Mouse (Mus musculus): ENCODE results near the gene Macf1.

Gene Macf1

DNA sequence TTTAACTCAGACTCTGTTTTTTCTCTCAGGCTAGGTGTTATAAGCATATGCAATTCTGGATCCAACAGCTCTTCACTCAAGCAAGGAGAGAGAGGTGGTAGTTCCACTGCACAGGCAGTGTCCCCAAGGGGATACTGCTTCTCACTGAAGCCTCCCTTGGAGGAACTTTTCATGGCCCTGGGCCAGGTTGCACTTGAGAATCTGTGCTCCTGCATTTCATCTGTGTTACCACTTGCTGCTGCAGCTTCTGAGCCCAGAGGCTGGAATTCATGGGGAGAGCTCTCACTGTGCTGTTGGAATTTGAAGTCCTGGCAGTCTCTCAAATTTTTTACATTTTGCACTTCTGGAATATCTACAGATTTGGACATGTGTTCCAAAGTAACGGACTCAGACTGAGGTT lies 274.4 kb downstream of the Macf1 start:
- DNase-seq (ENCODE audit: low read depth, low spot score) = no peak

GRCm38 (mm10) chr4:123409034-123409692 lies 275.0 kb downstream of the Macf1 start:
- no peak for DNase-seq (ENCODE audit: low read depth, low spot score)

- DNase-seq (ENCODE audit: low read depth, low spot score) = no peak
These were observed 276.4 kb downstream of the Macf1 start for GRCm38 (mm10) chr4:123407792-123408191.

- no peak for DNase-seq (ENCODE audit: low read depth, low spot score)
These were observed 280.1 kb downstream of the Macf1 start for GRCm38 (mm10) chr4:123404056-123404455.

DNA sequence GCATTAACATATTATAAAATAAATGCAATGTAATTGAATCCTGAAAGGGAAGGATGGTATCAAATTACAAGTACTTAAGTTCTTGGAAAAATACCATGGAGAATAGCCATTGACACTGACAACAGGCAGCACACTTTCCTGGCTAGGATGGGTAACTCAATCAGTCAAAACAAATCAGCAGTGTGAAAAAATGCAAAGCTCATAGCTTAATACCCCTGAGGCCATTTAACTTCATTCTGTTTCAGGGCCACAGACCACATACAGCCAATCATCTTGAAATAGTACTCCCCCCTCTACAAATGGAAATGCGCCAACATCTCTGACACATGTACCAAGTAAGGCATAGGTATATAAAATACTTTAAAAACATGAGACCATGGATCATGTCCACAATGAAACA lies 281.9 kb downstream of the Macf1 start:
- DNase-seq (ENCODE audit: low read depth, low spot score) = no peak

DNA sequence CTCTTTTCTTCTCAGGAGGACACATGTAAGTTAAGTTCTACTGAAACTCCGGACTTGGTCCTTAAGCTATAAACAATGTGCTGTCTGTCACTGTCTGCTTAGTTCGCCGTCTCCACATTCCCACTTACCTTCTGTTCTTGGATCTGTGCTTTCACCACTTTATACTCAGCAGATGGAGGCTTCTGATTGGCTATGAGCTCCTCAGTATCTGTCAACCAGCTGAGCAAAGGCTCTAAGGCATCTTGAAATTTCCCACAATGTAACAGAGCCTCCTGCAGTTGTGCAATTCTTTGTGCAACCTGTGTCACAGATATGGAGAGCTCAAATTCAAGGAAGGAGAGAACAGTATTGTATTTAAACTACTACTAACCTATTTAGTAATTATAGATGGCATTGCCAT lies 282.9 kb downstream of the Macf1 start:
- no peak for DNase-seq (ENCODE audit: low read depth, low spot score)

DNA sequence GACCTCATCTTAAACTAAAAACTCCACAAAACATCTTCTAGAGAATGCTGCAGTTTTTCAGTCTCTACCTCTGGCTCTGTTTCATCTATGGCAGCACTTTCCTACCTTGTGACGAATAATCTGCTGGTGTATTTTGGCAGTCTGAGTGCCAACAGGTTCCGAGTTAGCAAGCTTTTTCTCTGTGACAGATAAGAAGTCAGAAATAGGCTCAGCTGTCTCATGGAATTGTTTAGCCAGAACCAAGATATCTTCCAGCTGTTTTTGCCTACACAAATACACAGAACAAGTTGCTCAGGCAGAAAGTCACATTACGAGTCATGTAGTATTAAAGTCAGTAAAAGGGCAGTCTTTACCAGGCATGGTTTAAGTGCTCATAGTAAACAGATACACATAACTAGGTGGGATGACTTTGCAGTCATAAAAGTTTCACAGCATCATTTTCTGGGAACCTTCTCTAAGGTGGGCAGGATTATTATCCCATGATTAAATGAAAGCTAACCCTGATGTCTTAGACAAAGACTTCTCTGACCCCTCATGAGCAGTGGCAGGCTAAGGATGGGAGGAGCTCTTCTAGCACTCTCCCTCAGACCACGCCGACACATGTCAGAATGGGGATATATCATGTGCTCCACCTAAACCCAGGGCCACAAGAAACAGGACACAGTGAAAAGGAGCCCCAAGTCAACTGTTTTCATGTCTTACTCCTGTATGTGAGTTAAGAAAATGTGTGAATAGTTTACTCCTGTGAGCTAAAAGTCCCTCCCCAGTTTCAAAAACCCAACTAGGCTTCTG lies 286.3 kb downstream of the Macf1 start:
- no peak for DNase-seq (ENCODE audit: low read depth, low spot score)

DNA sequence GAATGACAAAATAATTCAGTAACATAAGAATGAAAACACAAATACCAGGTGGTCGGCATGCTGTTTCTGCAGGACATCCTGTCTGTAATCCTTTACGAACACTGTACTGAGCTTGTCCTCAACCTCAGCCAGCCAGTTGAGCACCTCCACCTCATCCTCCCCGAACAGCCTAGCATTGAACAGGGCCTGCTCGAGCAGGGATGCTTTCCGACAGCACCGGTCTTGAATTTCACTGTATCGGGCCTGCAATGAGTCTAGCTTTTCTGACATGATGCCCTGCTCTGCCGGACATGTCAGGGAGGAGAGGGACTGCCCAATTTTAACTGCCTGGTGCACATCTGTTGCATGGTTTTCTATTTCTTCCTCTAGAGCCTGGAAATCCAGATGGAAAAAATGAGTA lies 287.1 kb downstream of the Macf1 start:
- no peak for DNase-seq (ENCODE audit: low read depth, low spot score)

DNA sequence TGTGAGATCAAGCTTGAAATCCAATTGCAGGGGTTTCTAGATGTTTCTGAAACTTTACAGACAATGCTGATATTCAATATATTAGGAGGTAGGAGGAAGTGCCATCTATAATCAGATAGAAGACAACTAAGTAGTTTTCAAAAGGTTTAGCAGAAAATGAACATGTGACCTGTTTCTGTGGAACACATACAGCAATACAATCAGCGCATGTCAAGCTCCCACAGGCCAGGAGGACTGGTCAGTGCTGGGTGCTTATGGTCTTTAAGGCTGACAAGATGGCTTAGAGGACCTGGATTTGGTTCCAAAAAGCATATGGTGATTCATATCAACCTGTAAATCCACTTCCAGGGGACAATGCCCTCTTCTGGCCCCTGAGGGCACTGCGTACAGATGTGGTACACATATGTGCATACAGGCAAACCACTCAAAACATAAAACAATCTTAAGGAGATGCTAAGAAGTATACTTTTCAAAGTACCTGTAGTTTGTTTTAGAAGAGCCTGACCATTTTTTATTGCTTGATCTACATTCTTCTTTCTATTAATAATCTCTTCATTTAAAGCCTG lies 288.6 kb downstream of the Macf1 start:
- peak; percentile 26 for DNase-seq (ENCODE audit: low read depth, low spot score)

GRCm38 (mm10) chr4:123394878-123395277 lies 289.3 kb downstream of the Macf1 start:
- DNase-seq (ENCODE audit: low read depth, low spot score) = no peak

DNA sequence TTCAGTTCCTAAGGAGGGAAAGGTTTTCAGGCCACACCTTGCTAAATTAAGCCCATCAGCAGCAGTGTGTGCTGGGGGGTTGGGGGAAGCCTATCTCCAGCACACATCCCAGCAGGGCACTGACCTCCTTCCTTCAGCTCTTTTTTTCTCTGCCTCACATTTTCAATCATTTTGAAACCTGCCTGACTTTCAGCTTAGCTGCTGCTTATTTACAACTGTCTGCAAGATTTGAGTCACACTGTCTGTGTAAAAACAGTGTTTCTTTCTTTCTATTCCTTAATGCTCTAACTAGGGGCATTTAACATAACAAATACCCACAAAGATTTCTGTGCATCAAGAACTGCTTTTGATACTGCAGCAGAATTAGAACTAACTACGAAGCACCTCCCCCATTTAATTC lies 289.9 kb downstream of the Macf1 start:
- no peak for DNase-seq (ENCODE audit: low read depth, low spot score)

- no peak for DNase-seq (ENCODE audit: low read depth, low spot score)
These were observed 291.2 kb downstream of the Macf1 start for GRCm38 (mm10) chr4:123393004-123393403.

- peak; percentile 71 for DNase-seq (ENCODE audit: low read depth, low spot score)
These were observed 292.0 kb downstream of the Macf1 start for GRCm38 (mm10) chr4:123392187-123392586.

DNA sequence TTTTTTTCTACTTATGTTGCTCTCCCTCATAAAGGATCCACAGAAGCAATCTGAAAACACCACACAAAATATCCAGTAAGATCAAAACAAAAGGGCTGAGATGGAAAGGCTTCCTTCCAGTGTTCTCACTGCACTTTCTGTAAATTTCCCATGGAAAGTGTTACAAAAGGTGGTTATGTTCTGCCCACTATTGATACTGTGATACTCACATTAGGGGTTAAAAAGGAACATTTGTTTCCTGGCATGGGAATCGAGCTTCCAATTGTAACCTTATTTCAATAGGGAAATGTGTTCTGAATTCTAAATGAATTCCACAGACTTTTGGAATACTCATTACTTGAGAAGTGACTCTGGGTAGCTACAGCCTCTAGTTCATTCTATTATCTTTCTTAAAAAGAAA lies 299.1 kb downstream of the Macf1 start:
- no peak for DNase-seq (ENCODE audit: low read depth, low spot score)

- DNase-seq (ENCODE audit: low read depth, low spot score) = no peak
These were observed 301.0 kb downstream of the Macf1 start for GRCm38 (mm10) chr4:123383173-123383572.

DNA sequence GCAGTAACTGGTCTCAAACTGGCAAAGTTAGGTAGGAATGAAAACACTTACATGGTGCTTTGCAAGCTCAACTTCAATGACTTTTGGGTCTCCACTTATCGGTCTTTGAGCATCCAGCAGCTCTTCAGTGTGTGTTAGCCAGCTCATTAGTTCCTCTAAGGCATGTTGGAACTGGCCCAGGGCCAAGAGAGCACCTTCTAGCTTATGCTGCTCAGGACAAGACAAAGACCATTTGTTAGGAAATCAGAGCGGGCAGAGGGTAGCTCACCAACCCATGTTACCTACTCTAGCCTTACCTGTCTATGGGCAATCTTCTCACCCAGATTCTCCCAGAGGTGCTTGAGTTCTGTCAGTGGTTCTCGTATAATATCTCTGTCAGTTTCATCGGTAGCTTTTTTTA lies 302.1 kb downstream of the Macf1 start:
- DNase-seq (ENCODE audit: low read depth, low spot score) = no peak

DNA sequence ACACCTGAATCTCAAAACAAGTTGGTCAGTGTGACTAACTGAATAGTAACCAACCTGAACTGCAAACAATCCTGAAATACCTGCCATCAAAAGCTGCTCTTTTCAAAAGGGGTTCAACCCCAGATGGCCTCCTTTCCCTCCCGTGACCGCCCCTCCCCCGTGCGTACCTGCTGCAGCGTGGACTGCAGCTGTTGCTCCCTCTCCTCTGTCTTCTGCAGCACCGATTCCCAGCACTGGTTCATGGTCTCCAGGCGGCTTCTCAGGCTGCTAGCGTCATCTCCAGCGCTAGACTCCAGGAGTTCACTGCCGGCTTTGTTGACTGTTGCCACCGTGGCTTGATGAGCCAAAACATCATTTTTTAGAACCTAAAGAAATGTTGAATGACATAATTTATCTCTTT lies 302.6 kb downstream of the Macf1 start:
- no peak for DNase-seq (ENCODE audit: low read depth, low spot score)

DNA sequence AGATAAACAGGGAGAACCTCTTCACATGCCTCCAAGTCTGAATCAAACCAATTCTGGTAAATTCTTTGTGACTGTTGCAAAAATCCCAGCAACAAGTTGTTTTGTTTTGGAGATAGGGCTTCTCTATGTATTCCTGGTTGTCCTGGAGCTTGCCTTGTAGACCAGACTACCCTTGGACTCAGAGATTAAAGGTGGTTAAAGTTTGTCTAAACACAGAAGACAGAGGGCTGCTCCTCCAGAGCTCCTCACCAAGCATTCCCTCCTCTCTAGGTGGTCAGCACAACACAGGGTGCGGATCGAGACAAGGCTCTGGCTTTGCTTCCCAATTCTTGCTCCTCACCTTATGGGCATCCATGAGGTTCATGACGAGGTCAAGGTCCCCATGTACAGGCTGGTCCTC lies 308.1 kb downstream of the Macf1 start:
- DNase-seq (ENCODE audit: low read depth, low spot score) = no peak

DNA sequence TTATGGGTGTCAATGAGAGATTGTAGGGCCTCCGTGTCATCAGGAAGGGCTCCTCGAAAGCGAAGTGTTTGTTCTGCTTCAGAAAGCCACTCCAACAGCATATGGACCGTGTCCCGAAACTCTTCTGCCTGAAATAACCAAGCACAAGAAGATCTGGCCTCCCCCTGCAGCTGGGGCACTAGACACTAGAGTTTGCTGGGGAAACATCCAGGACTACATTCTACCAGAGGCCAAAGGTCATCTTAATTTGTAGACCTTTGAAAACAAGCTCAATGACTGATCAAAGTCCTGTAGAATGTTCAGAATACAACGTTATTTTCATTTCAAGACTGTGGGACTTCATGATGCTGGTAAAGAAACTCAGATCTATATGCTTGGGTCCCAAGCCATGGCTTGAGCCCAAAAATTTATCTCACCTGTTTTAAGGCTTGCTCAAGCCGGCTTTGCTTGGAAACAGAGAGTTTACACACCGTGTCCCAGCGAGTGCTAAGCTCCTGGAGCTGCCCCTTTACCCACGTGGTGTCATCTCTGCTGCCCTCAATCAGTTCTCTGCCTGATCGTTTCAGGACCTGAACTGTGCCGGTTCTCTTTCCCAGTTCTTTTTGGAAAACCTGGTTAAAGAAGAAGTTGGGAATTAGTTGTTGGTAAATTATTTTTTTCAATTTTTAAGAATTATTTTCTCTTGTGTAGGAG lies 309.7 kb downstream of the Macf1 start:
- DNase-seq (ENCODE audit: low read depth, low spot score) = no peak

DNA sequence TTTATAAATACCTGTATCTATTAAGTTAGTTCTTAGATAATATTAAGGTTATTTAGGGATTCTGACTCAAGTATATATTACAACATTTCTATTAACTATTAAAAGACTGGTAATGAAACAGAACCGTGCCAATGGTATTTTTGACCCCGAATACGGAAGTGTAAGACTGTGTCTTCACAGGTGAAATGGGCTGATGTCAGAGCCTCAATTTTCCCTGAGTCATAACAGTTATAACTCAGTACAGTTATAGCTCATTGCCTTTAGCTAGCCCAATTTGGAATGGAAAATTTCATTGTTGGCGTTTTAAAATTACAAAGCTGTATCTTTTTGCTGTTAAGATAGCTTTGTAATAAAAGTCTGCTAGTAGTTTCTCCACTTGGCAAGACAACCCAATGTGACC lies 320.6 kb downstream of the Macf1 start:
- DNase-seq (ENCODE audit: low read depth, low spot score) = no peak

GRCm38 (mm10) chr4:123360771-123361170 lies 323.4 kb downstream of the Macf1 start:
- no peak for DNase-seq (ENCODE audit: low read depth, low spot score)

- no peak for DNase-seq (ENCODE audit: low read depth, low spot score)
These were observed 325.5 kb downstream of the Macf1 start for GRCm38 (mm10) chr4:123358613-123359012.
